Mouse (Mus musculus) embryo, embryonic 10.5 days (tissue): Measurements from ENCODE around the gene Mup1.
"Not testable (repeated sequence)": the region's sequence is repeated elsewhere in the genome, so short reads cannot be mapped to it uniquely, and the experiment has no call there.

Experiments used
- DNase-seq: peaks from one replicate; pipeline ENCODE4 v3.0.0-alpha.2; 2015; ENCODE audit warnings: low spot score

Gene Mup1

GRCm38 (mm10) chr4:60501860-60502259 lies at the start of gene Mup1:
Gene Mup1, minus strand, starts transcription at chr4:60501960.
- not testable (repeated sequence) for DNase-seq
